Mouse (Mus musculus) spleen, adult 2 months (tissue): ENCODE results near the gene Arhgap45.

Experiments used
- CTCF ChIP-seq: fragments of 200-500 bp; IDR thresholded peaks from 2 replicates; pipeline ENCODE4 v1.5.1; 2011; ENCODE audit warnings: mild to moderate bottlenecking, inconsistent platforms; ENCODE audit not compliant: insufficient read depth, insufficient read length, insufficient replicate concordance; ENCODE audit errors: extremely low read depth
- POLR2A ChIP-seq: fragments of 200-500 bp; IDR thresholded peaks from 2 replicates; pipeline ENCODE4 v1.6.1; 2011; ENCODE audit warnings: low read depth, low read length, inconsistent platforms

GRCm38 (mm10) chr10:79977324-79977723, 39.1 kb upstream of the Arhgap45 start:
- TF ChIP-seq CTCF (no peak), POLR2A (no peak)
